Mouse (Mus musculus) lung, postnatal 0 days (tissue): ENCODE results near the gene Prkca. TPM values are rescaled to one million over a fixed set of nuclear protein-coding genes. Genes with fewer than 3 reads are reported as not detected.

Experiments used
- ATAC-seq: fragments of 200-750 bp; cut with Nextera tagmentation; 2 replicates; pipeline ENCODE4 v1.8.0; 2017; ENCODE audit warnings: moderate library complexity
- DNase-seq: peaks from one replicate; pipeline ENCODE4 v3.0.0-alpha.2; 2016; ENCODE audit warnings: low spot score
- H3K27ac ChIP-seq: fragments of 300-500 bp; sonication (generic); 2 replicates; pipeline ENCODE4 v1.5.1; 2014; ENCODE audit warnings: antibody characterized with exemption, mild to moderate bottlenecking, low read length, mixed read lengths
- H3K27me3 ChIP-seq: fragments of 300-500 bp; sonication (generic); replicated peaks from 2 replicates; pipeline ENCODE4 v1.6.1; 2014; ENCODE audit warnings: low read length, mixed read lengths; ENCODE audit not compliant: insufficient read depth
- H3K36me3 ChIP-seq: fragments of 300-500 bp; sonication (generic); 2 replicates; pipeline ENCODE4 v1.6.1; 2014; ENCODE audit warnings: low read length, mixed read lengths; ENCODE audit not compliant: insufficient read depth
- H3K4me1 ChIP-seq: fragments of 300-500 bp; sonication (generic); 2 replicates; pipeline ENCODE4 v1.6.1; 2014; ENCODE audit warnings: antibody characterized with exemption, low read depth, low read length, mixed read lengths; ENCODE audit not compliant: insufficient read depth
- H3K4me2 ChIP-seq: fragments of 300-500 bp; sonication (generic); replicated peaks from 2 replicates; pipeline ENCODE4 v1.6.1; 2014; ENCODE audit warnings: low read depth, mild to moderate bottlenecking, low read length, moderate library complexity, mixed read lengths
- H3K4me3 ChIP-seq: fragments of 300-500 bp; sonication (generic); 2 replicates; pipeline ENCODE4 v1.5.1; 2014; ENCODE audit warnings: low read depth, low read length
- H3K9ac ChIP-seq: fragments of 300-500 bp; sonication (generic); replicated peaks from 2 replicates; pipeline ENCODE4 v1.6.1; 2014; ENCODE audit warnings: low read depth, mild to moderate bottlenecking
- H3K9me3 ChIP-seq: fragments of 300-500 bp; sonication (generic); 2 replicates; pipeline ENCODE4 v1.6.1; 2016; ENCODE audit warnings: low read length, mixed read lengths
- CTCF ChIP-seq: IDR thresholded peaks from 2 replicates; pipeline ENCODE4 v1.5.1; 2016; ENCODE audit warnings: antibody characterized with exemption, mild to moderate bottlenecking
- EP300 ChIP-seq: IDR thresholded peaks from 2 replicates; pipeline ENCODE4 v1.6.1; 2016; ENCODE audit warnings: antibody characterized with exemption, mild to moderate bottlenecking, control low read depth
- WGBS: fragments of 180-500 bp; shearing (Covaris S2); extraction: QIAGEN DNeasy Blood & Tissue Kit; methylation state at CpG from one replicate; pipeline ENCODE4 v1.1.7; 2014; 5-methylcytosine and 5-hydroxymethylcytosine counted together
- polyA plus RNA-seq: library from polyadenylated mRNA; unstranded; fragments of >200 nt; fragmentation: Nextera tagmentation; extraction: Ambion mirVana; gene quantifications from 2 replicates; pipeline ENCODE4 v1.2.1, GENCODE M21; 2015

The Prkca gene
- polyA plus RNA-seq, 1 experiment from 2014 or later, result 4.0 TPM

DNA sequence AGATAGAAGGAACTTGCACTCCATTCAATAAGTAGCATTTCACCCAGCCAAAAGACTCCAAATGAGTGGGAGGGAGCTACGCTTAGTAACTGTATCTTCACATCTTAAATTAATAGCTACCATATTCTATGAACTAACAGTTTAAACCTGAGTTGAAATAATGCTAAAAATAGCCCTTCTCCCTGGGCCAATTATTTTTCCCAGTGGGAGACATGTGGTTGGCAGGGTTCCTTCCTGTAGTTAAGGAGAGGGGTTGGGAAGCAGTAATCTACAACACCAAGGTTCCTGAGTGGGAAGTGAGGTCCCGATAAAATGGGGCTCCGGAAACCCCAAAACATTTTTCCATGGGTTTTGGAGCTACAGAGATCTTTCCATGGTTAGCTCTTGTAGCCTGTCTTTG, 76.7 kb downstream of the Prkca start:
- TF ChIP-seq CTCF, result no peak
- TF ChIP-seq EP300, result no peak
- Histone ChIP-seq H3K4me2 (no peak overlapping the region), H3K9ac (no peak overlapping the region), H3K36me3 (no peaks in the 10 kb centered on the region), H3K27me3 (no peaks in the 10 kb centered on the region), H3K4me3 (no peak overlapping the region), H3K9me3 (no peaks in the 10 kb centered on the region), H3K27ac (no peak overlapping the region), H3K4me1 (no peaks in the 10 kb centered on the region)
- 80% methylated on average over 3 of the region's 3 CpGs for WGBS
- DNase-seq (no peak), ATAC-seq (no peak)

- 52% methylated on average over 1 of the region's 1 CpGs for WGBS
- TF ChIP-seq CTCF, result no peak
- TF ChIP-seq EP300, result no peak
- DNase-seq, result no peak
- Histone ChIP-seq H3K4me1 (peaks cover 12% of the 10 kb centered on the region; the same call in 1 of the 2 replicates), H3K27me3 (no peaks in the 10 kb centered on the region), H3K4me2 (no peak overlapping the region), H3K9me3 (no peaks in the 10 kb centered on the region), H3K27ac (no peak overlapping the region), H3K4me3 (no peak overlapping the region), H3K36me3 (no peaks in the 10 kb centered on the region), H3K9ac (no peak overlapping the region)
- ATAC-seq, result no peak
Measured at GRCm38 (mm10) chr11:108263868-108264267, 79.9 kb downstream of the Prkca start.

DNA sequence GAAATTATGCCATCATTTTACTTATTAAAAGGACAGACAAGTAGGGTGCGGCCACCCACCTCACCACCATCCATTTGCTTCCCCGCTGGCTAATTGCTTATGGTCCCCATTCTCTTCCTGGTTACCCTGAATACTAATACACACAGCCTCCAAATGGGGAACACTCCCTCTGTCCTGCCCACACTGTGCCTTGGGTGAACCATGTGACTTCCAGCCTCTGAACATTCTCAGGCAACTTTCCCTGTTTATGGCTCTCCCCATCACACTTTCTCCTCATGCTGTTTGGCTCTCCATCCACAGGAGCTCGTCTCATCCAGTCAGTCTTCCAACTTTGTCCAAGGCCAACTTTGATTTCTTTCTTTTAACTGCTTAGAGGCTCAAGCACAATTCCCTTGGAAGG, 80.3 kb downstream of the Prkca start:
- no peak for DNase-seq
- peaks cover 15% of the 10 kb centered on the region for H3K4me1 ChIP-seq

GRCm38 (mm10) chr11:108261751-108262160, 82.0 kb downstream of the Prkca start:
- ATAC-seq (no peak), DNase-seq (no peak)
- no peaks in the 10 kb centered on the region for H3K9me3 ChIP-seq
- H3K9ac ChIP-seq, result no peak overlapping the region
- 46% methylated on average over 7 of the region's 7 CpGs for WGBS
- H3K27me3 ChIP-seq, result no peaks in the 10 kb centered on the region
- H3K36me3 ChIP-seq, result no peaks in the 10 kb centered on the region
- H3K4me3 ChIP-seq, result no peak overlapping the region
- TF ChIP-seq EP300 (no peak), CTCF (no peak)
- no peak overlapping the region for H3K27ac ChIP-seq
- H3K4me2 ChIP-seq, result no peak overlapping the region
- H3K4me1 ChIP-seq, result peaks cover 20% of the 10 kb centered on the region

More for the DNA sequence above, 80.3 kb downstream of the Prkca start:
- Histone ChIP-seq H3K9me3 (no peaks in the 10 kb centered on the region), H3K27ac (no peak overlapping the region), H3K36me3 (no peaks in the 10 kb centered on the region), H3K4me2 (no peak overlapping the region), H3K4me3 (no peak overlapping the region), H3K9ac (no peak overlapping the region), H3K27me3 (no peaks in the 10 kb centered on the region)
- TF ChIP-seq CTCF, result no peak
- TF ChIP-seq EP300, result no peak
- WGBS, result 70% methylated on average over 3 of the region's 3 CpGs
- no peak for ATAC-seq

DNA sequence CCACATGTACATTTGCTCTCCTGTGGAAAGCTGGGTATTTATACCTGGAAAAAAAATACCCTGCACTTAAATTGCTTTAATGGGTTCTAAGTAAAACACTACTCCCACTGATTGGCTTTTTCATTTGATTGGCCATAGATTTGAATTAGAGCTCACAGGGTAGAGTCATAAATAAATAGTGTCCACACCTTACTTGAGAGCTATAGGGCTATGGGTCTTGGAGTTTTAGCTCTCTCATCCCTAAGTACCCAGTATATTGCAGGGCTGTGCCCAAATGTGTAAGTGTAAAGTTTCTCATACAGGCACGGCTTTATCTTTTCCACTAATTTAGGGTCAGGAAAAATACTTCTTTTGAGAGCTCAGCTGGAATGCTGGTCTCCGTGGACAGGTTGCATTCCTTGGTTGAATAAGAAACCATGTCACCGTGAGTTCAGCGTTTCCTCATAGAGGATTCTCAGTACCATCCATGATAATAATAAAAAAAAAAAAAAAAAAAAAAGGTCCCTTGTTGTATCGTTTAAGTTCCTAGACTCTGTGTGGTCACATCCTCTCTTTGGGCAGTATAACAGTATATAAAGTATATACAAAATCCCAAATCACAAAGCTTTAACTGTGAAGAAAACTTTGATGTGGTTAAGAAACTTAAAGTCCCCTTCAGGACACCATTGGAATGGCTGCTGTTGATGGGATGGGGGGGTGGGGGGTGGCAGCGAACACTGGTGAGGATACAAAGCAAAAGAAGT, 82.8 kb downstream of the Prkca start:
- DNase-seq (no peak), ATAC-seq (no peak)
- H3K4me1 ChIP-seq, result peaks cover 20% of the 10 kb centered on the region
- no peak overlapping the region for H3K4me3 ChIP-seq
- TF ChIP-seq CTCF (no peak), EP300 (no peak)
- H3K4me2 ChIP-seq, result no peak overlapping the region
- H3K9me3 ChIP-seq, result no peaks in the 10 kb centered on the region
- H3K27ac ChIP-seq, result no peak overlapping the region
- WGBS, result 49% methylated on average over 6 of the region's 6 CpGs
- no peak overlapping the region for H3K9ac ChIP-seq
- no peaks in the 10 kb centered on the region for H3K36me3 ChIP-seq
- H3K27me3 ChIP-seq, result no peaks in the 10 kb centered on the region

- no peak for ATAC-seq
- H3K36me3 ChIP-seq, result no peaks in the 10 kb centered on the region
- H3K4me2 ChIP-seq, result no peak overlapping the region
- peaks cover 27% of the 10 kb centered on the region for H3K4me1 ChIP-seq
- TF ChIP-seq CTCF, result no peak
- no peak for TF ChIP-seq EP300
- WGBS, result 38% methylated on average over 4 of the region's 4 CpGs
- no peaks in the 10 kb centered on the region for H3K9me3 ChIP-seq
- DNase-seq, result no peak
- H3K9ac ChIP-seq, result no peak overlapping the region
- peak overlapping the region; percentile 22; the same call in 1 of the 2 replicates for H3K27ac ChIP-seq
- no peak overlapping the region for H3K4me3 ChIP-seq
- no peaks in the 10 kb centered on the region for H3K27me3 ChIP-seq
Measured at GRCm38 (mm10) chr11:108259391-108259790, 84.3 kb downstream of the Prkca start.
